Mouse (Mus musculus) embryonic facial prominence, embryonic 15.5 days (tissue): Measurements from ENCODE around the gene Mpped2. TPM values are rescaled to one million over a fixed set of nuclear protein-coding genes. Genes with fewer than 3 reads are reported as not detected.

Experiments used
- ATAC-seq: fragments of 200-750 bp; cut with Nextera tagmentation; 2 replicates; pipeline ENCODE4 v1.8.0; 2017; ENCODE audit warnings: low read depth, moderate TSS enrichment; ENCODE audit not compliant: insufficient number of reproducible peaks, low FRiP score, low TSS enrichment
- H3K27ac ChIP-seq: fragments of 300-500 bp; sonication (generic); replicated peaks from 2 replicates; pipeline ENCODE4 v1.5.1; 2015; ENCODE audit warnings: mild to moderate bottlenecking, inconsistent platforms
- H3K27me3 ChIP-seq: fragments of 300-500 bp; sonication (generic); 2 replicates; pipeline ENCODE4 v1.6.1; 2015; ENCODE audit warnings: inconsistent platforms
- H3K36me3 ChIP-seq: fragments of 300-500 bp; sonication (generic); 2 replicates; pipeline ENCODE4 v1.6.1; 2015; ENCODE audit warnings: mild to moderate bottlenecking, inconsistent platforms
- H3K4me1 ChIP-seq: fragments of 300-500 bp; sonication (generic); 2 replicates; pipeline ENCODE4 v1.6.1; 2015; ENCODE audit warnings: inconsistent platforms
- H3K4me2 ChIP-seq: fragments of 300-500 bp; sonication (generic); replicated peaks from 2 replicates; pipeline ENCODE4 v1.6.1; 2015; ENCODE audit warnings: mild to moderate bottlenecking, inconsistent platforms
- H3K4me3 ChIP-seq: fragments of 300-500 bp; sonication (generic); replicated peaks from 2 replicates; pipeline ENCODE4 v1.5.1; 2015; ENCODE audit warnings: mild to moderate bottlenecking, inconsistent platforms
- H3K9ac ChIP-seq: fragments of 300-500 bp; sonication (generic); 2 replicates; pipeline ENCODE4 v1.6.1; 2015; ENCODE audit warnings: inconsistent platforms
- H3K9me3 ChIP-seq: fragments of 300-500 bp; sonication (generic); replicated peaks from 2 replicates; pipeline ENCODE4 v1.6.1; 2016; ENCODE audit warnings: inconsistent platforms
- WGBS: fragments of 180-500 bp; shearing (Covaris S2); methylation state at CpG from one replicate; pipeline ENCODE4 v1.1.7; 2015; 5-methylcytosine and 5-hydroxymethylcytosine counted together
- polyA plus RNA-seq: library from polyadenylated mRNA; unstranded; fragments of >200 nt; fragmentation: Nextera tagmentation; extraction: Ambion mirVana; gene quantifications from 2 replicates; pipeline ENCODE4 v1.2.1, GENCODE M21; 2015

Gene Mpped2
- polyA plus RNA-seq, 1 experiment from 2014 or later: 61.9 TPM

- WGBS: 50% methylated on average over 10 of the region's 10 CpGs
- no peak for ATAC-seq
- no peak overlapping the region for H3K9ac ChIP-seq
- peaks cover 8% of the 10 kb centered on the region; the same call in 1 of the 2 replicates for H3K4me1 ChIP-seq
- H3K27ac ChIP-seq: no peak overlapping the region
- no peaks in the 10 kb centered on the region for H3K9me3 ChIP-seq
- no peak overlapping the region for H3K4me2 ChIP-seq
- H3K27me3 ChIP-seq: no peaks in the 10 kb centered on the region
- H3K36me3 ChIP-seq: no peaks in the 10 kb centered on the region
- no peak overlapping the region for H3K4me3 ChIP-seq
These were observed 81.5 kb downstream of the Mpped2 start for GRCm38 (mm10) chr2:106774251-106775196.

- Histone ChIP-seq H3K27ac (no peak overlapping the region), H3K4me1 (peaks cover 10% of the 10 kb centered on the region), H3K4me2 (no peak overlapping the region), H3K36me3 (no peaks in the 10 kb centered on the region), H3K9ac (no peak overlapping the region), H3K4me3 (no peak overlapping the region), H3K27me3 (no peaks in the 10 kb centered on the region), H3K9me3 (no peaks in the 10 kb centered on the region)
- WGBS: 71% methylated on average over 2 of the region's 2 CpGs
- ATAC-seq: no peak
These were observed 82.9 kb downstream of the Mpped2 start for GRCm38 (mm10) chr2:106775994-106776393.

- Histone ChIP-seq H3K27ac (no peak overlapping the region), H3K4me3 (no peak overlapping the region), H3K36me3 (no peaks in the 10 kb centered on the region), H3K4me2 (no peak overlapping the region), H3K27me3 (no peaks in the 10 kb centered on the region), H3K9ac (no peak overlapping the region), H3K4me1 (peaks cover 27% of the 10 kb centered on the region), H3K9me3 (no peaks in the 10 kb centered on the region)
- ATAC-seq: no peak
- 73% methylated on average over 7 of the region's 7 CpGs for WGBS
These were observed 85.9 kb downstream of the Mpped2 start for GRCm38 (mm10) chr2:106778861-106779516.

- H3K4me1 ChIP-seq: peaks cover 19% of the 10 kb centered on the region; the same call in 1 of the 2 replicates
- H3K9ac ChIP-seq: no peak overlapping the region
- H3K4me3 ChIP-seq: no peak overlapping the region
- no peaks in the 10 kb centered on the region for H3K27me3 ChIP-seq
- ATAC-seq: peak; percentile 82
- no peaks in the 10 kb centered on the region; the same call in 1 of the 2 replicates for H3K36me3 ChIP-seq
- 49% methylated on average over 26 of the region's 26 CpGs for WGBS
- no peaks in the 10 kb centered on the region for H3K9me3 ChIP-seq
- peak overlapping the region; percentile 35 for H3K27ac ChIP-seq
- no peak overlapping the region for H3K4me2 ChIP-seq
These were observed 88.4 kb downstream of the Mpped2 start for GRCm38 (mm10) chr2:106781181-106782179.

GRCm38 (mm10) chr2:106783311-106783710, 90.2 kb downstream of the Mpped2 start:
- H3K27me3 ChIP-seq: no peaks in the 10 kb centered on the region
- H3K4me2 ChIP-seq: no peak overlapping the region
- no peak overlapping the region for H3K4me3 ChIP-seq
- whole genome bisulfite sequencing: 52% methylated on average over 4 of the region's 4 CpGs
- H3K9me3 ChIP-seq: no peaks in the 10 kb centered on the region
- no peaks in the 10 kb centered on the region; the same call in 1 of the 2 replicates for H3K36me3 ChIP-seq
- peaks cover 22% of the 10 kb centered on the region; the same call in 1 of the 2 replicates for H3K4me1 ChIP-seq
- no peak overlapping the region for H3K27ac ChIP-seq
- ATAC-seq: no peak
- no peak overlapping the region for H3K9ac ChIP-seq

- H3K4me2 ChIP-seq: no peak overlapping the region
- no peaks in the 10 kb centered on the region for H3K9me3 ChIP-seq
- 32% methylated on average over 8 of the region's 8 CpGs for WGBS
- H3K4me1 ChIP-seq: peaks cover 25% of the 10 kb centered on the region
- H3K4me3 ChIP-seq: no peak overlapping the region
- no peaks in the 10 kb centered on the region for H3K27me3 ChIP-seq
- no peak for ATAC-seq
- no peak overlapping the region for H3K9ac ChIP-seq
- no peaks in the 10 kb centered on the region; the same call in 1 of the 2 replicates for H3K36me3 ChIP-seq
- 0 out of 2 replicates have a peak overlapping the region, but pooled peaks have one; percentile 28 for H3K27ac ChIP-seq
These were observed 95.0 kb downstream of the Mpped2 start for GRCm38 (mm10) chr2:106788055-106788454.

GRCm38 (mm10) chr2:106788573-106788972, 95.5 kb downstream of the Mpped2 start:
- no peak overlapping the region for H3K9ac ChIP-seq
- 34% methylated on average over 4 of the region's 4 CpGs for WGBS
- no peak overlapping the region for H3K4me3 ChIP-seq
- no peaks in the 10 kb centered on the region for H3K27me3 ChIP-seq
- H3K9me3 ChIP-seq: no peaks in the 10 kb centered on the region
- no peaks in the 10 kb centered on the region; the same call in 1 of the 2 replicates for H3K36me3 ChIP-seq
- 0 out of 2 replicates have a peak overlapping the region, but pooled peaks have one; percentile 28 for H3K27ac ChIP-seq
- no peak overlapping the region for H3K4me2 ChIP-seq
- ATAC-seq: no peak
- peaks cover 25% of the 10 kb centered on the region for H3K4me1 ChIP-seq

GRCm38 (mm10) chr2:106789694-106790328, 96.7 kb downstream of the Mpped2 start:
- no peaks in the 10 kb centered on the region for H3K9me3 ChIP-seq

GRCm38 (mm10) chr2:106790329-106790701, 97.2 kb downstream of the Mpped2 start:
- Histone ChIP-seq H3K9me3 (no peaks in the 10 kb centered on the region), H3K27me3 (no peaks in the 10 kb centered on the region), H3K9ac (no peak overlapping the region), H3K4me1 (peaks cover 25% of the 10 kb centered on the region), H3K4me2 (no peak overlapping the region), H3K27ac (peak overlapping the region; percentile 56; the same call in 1 of the 2 replicates), H3K36me3 (no peaks in the 10 kb centered on the region), H3K4me3 (no peak overlapping the region)
- no peak for ATAC-seq
- 51% methylated on average over 3 of the region's 3 CpGs for WGBS

More at GRCm38 (mm10) chr2:106789694-106790328, 96.7 kb downstream of the Mpped2 start:
- WGBS: 26% methylated on average over 5 of the region's 5 CpGs
- no peak overlapping the region for H3K9ac ChIP-seq
- peaks cover 25% of the 10 kb centered on the region for H3K4me1 ChIP-seq
- no peak overlapping the region for H3K4me3 ChIP-seq
- no peaks in the 10 kb centered on the region; the same call in 1 of the 2 replicates for H3K36me3 ChIP-seq
- ATAC-seq: peak; percentile 81
- peak overlapping the region; percentile 56; the same call in 1 of the 2 replicates for H3K27ac ChIP-seq
- no peak overlapping the region for H3K4me2 ChIP-seq
- H3K27me3 ChIP-seq: no peaks in the 10 kb centered on the region

GRCm38 (mm10) chr2:106796246-106796645, 103.2 kb downstream of the Mpped2 start:
- Histone ChIP-seq H3K9ac (no peak overlapping the region), H3K27me3 (no peaks in the 10 kb centered on the region), H3K9me3 (no peaks in the 10 kb centered on the region), H3K4me1 (peaks cover 5% of the 10 kb centered on the region), H3K4me3 (no peak overlapping the region), H3K27ac (no peak overlapping the region; the same call in 1 of the 2 replicates), H3K36me3 (no peaks in the 10 kb centered on the region), H3K4me2 (0 out of 2 replicates have a peak overlapping the region, but pooled peaks have one; percentile 6)
- peak; percentile 29; the same call in 1 of the 2 replicates for ATAC-seq
- 20% methylated on average over 7 of the region's 7 CpGs for WGBS
